Comparison of ENCODE assay signal across 9 mouse cellular contexts in genomic region chr9:60858306-60858960, GRCm38 (mm10).
DNase-seq lines count a peak whose midpoint lies in the region; ATAC-seq and TF ChIP-seq lines count a peak whose summit lies in the region.
"Had no signal": no experiment of that assay in that cellular context is flagged by ENCODE, and none has a peak within 500 bp of the region (broad histone marks: within the 10 kb centered on the region; RNA-seq: fewer than 3 reads in every experiment).

No protein-coding gene starts in this region.

- no peak overlapping the region for H3K9ac ChIP-seq in kidney, embryonic 15.5 days
- H3K9ac ChIP-seq in embryonic facial prominence, embryonic 13.5 days: no peak overlapping the region
- H3K9ac ChIP-seq in hindbrain, postnatal 0 days (replicated peaks; ENCODE audit: low read length): no peak overlapping the region

- no peaks in the 10 kb centered on the region for H3K27me3 ChIP-seq in kidney, embryonic 15.5 days
- peaks cover 3% of the 10 kb centered on the region; the same call in 1 of the 2 replicates for H3K27me3 ChIP-seq in G1E (ENCODE audit: insufficient read depth, low read length)
- no peaks in the 10 kb centered on the region for H3K27me3 ChIP-seq in embryonic facial prominence, embryonic 13.5 days
- no peaks in the 10 kb centered on the region for H3K27me3 ChIP-seq in hindbrain, postnatal 0 days (ENCODE audit: insufficient read depth, low read length)
- H3K27me3 ChIP-seq in splenic B cell, adult 2 months (ENCODE audit: control insufficient read depth, insufficient read depth, low read length, poor library complexity, severe bottlenecking): no peaks in the 10 kb centered on the region

- peaks cover 10% of the 10 kb centered on the region for H3K4me1 ChIP-seq in kidney, embryonic 15.5 days
- H3K4me1 ChIP-seq in G1E (ENCODE audit: insufficient read depth, low read depth, low read length): no peaks in the 10 kb centered on the region
- peaks cover 11% of the 10 kb centered on the region for H3K4me1 ChIP-seq in embryonic facial prominence, embryonic 13.5 days
- peaks cover 6% of the 10 kb centered on the region; the same call in 1 of the 2 replicates for H3K4me1 ChIP-seq in hindbrain, postnatal 0 days (ENCODE audit: insufficient read depth, low read length)

- no peaks in the 10 kb centered on the region for H3K9me3 ChIP-seq in kidney, embryonic 15.5 days (replicated peaks)
- H3K9me3 ChIP-seq in G1E (replicated peaks): no peaks in the 10 kb centered on the region
- H3K9me3 ChIP-seq in embryonic facial prominence, embryonic 13.5 days: no peaks in the 10 kb centered on the region
- no peaks in the 10 kb centered on the region for H3K9me3 ChIP-seq in hindbrain, postnatal 0 days (ENCODE audit: low read length)

- TF ChIP-seq CTCF in G1E (IDR thresholded peaks at IDR 0.05; ENCODE audit: low read depth, low read length): peak; percentile 41; the same call in 1 of the 2 replicates
- TF ChIP-seq CTCF in hindbrain, postnatal 0 days (IDR thresholded peaks at IDR 0.05; ENCODE audit: low read depth): peak; percentile 93

- WGBS in kidney, embryonic 15.5 days: 40% methylated on average over 11 of the region's 11 CpGs
- 36% methylated on average over 11 of the region's 11 CpGs for WGBS in embryonic facial prominence, embryonic 13.5 days
- 37% methylated on average over 11 of the region's 11 CpGs for WGBS in hindbrain, postnatal 0 days

- no peak for DNase-seq in kidney, adult 8-10 months
- DNase-seq in G1E (ENCODE audit: low spot score): no peak
- peak; percentile 85 for DNase-seq in hindbrain, postnatal 0 days (ENCODE audit: low spot score)
- DNase-seq in lung, postnatal 14 days: peak; percentile 47
- peak; percentile 81 for DNase-seq in splenic B cell, adult 2 months (ENCODE audit: low read depth, low spot score)
- DNase-seq in adrenal gland, postnatal 36 days: no peak

- H3K36me3 ChIP-seq in kidney, embryonic 15.5 days: peaks cover 54% of the 10 kb centered on the region
- no peaks in the 10 kb centered on the region for H3K36me3 ChIP-seq in G1E (replicated peaks)
- H3K36me3 ChIP-seq in embryonic facial prominence, embryonic 13.5 days: peaks cover 33% of the 10 kb centered on the region
- no peaks in the 10 kb centered on the region for H3K36me3 ChIP-seq in hindbrain, postnatal 0 days (ENCODE audit: insufficient read depth, low read length)
- H3K36me3 ChIP-seq in splenic B cell, adult 2 months (ENCODE audit: control insufficient read depth, insufficient read depth, low read length, poor library complexity, severe bottlenecking): no peaks in the 10 kb centered on the region

- ATAC-seq in kidney, embryonic 15.5 days (replicated peaks; ENCODE audit: low FRiP score): no peak
- ATAC-seq in G1E (ENCODE audit: extremely low read depth, insufficient number of reproducible peaks, low FRiP score, poor library complexity, severe bottlenecking): no peak
- ATAC-seq in embryonic facial prominence, embryonic 13.5 days (ENCODE audit: insufficient number of reproducible peaks, insufficient read depth, low FRiP score, low TSS enrichment, low read depth): no peak
- ATAC-seq in hindbrain, postnatal 0 days: peak; percentile 60; the same call in 1 of the 2 replicates

- H3K4me3 ChIP-seq in kidney, embryonic 15.5 days (replicated peaks): no peak overlapping the region
- no peak overlapping the region for H3K4me3 ChIP-seq in G1E (ENCODE audit: low read depth, low read length)
- H3K4me3 ChIP-seq in embryonic facial prominence, embryonic 13.5 days: 0 out of 2 replicates have a peak overlapping the region, but pooled peaks have one; percentile 16
- peak overlapping the region; percentile 20 for H3K4me3 ChIP-seq in hindbrain, postnatal 0 days (ENCODE audit: low read length)
- H3K4me3 ChIP-seq: erythroblast, embryonic 14.5 days had no signal

- 0 out of 2 replicates have a peak overlapping the region, but pooled peaks have one; percentile 27 for H3K27ac ChIP-seq in kidney, embryonic 15.5 days
- no peak overlapping the region for H3K27ac ChIP-seq in embryonic facial prominence, embryonic 13.5 days
- H3K27ac ChIP-seq in hindbrain, postnatal 0 days: peak overlapping the region; percentile 38; the same call in 1 of the 2 replicates

- peak overlapping the region; percentile 49 for H3K4me2 ChIP-seq in kidney, embryonic 15.5 days
- H3K4me2 ChIP-seq in embryonic facial prominence, embryonic 13.5 days: peak overlapping the region; percentile 51
- H3K4me2 ChIP-seq in hindbrain, postnatal 0 days (ENCODE audit: low read depth, low read length): peak overlapping the region; percentile 49

Comparison
In these comparisons a context has a peak if more than half of its experiments do, and no peak if none do; other contexts are left out.
1. H3K4me3 ChIP-seq: peak in embryonic facial prominence, embryonic 13.5 days (single experiment) and hindbrain, postnatal 0 days (single experiment); none in kidney, embryonic 15.5 days (single experiment) and G1E (single experiment).
2. DNase-seq: peak in hindbrain, postnatal 0 days (single experiment), lung, postnatal 14 days (single experiment) and splenic B cell, adult 2 months (single experiment); none in kidney, adult 8-10 months (0 of 2), G1E (single experiment) and adrenal gland, postnatal 36 days (0 of 2).
3. Peak in every context shown above with its lines, with median percentiles within 50 percentile points of each other: H3K4me2 ChIP-seq.